Mouse (Mus musculus): ENCODE measurements around the gene Rplp2. TPM values are rescaled to one million over a fixed set of nuclear protein-coding genes. Genes with fewer than 3 reads are reported as not detected.
A peak's percentile ranks its signal among the peaks of the same experiment; 100 is the strongest.

Rplp2 gene
- polyA plus RNA-seq, 1 experiment from 2014 or later, result 1,250 TPM

- peaks cover 9% of the 10 kb centered on the region; the same call in 1 of the 2 replicates for H3K4me1 ChIP-seq (ENCODE audit: control insufficient read depth, insufficient read depth, low read length)
- 0% methylated on average over 56 of the region's 56 CpGs for WGBS
- H3K9me3 ChIP-seq (replicated peaks; ENCODE audit: control insufficient read depth, low read length), result no peaks in the 10 kb centered on the region
- H3K27me3 ChIP-seq (ENCODE audit: control insufficient read depth, insufficient read depth, low read length), result no peaks in the 10 kb centered on the region
- peak within 1 kb of the TSS; percentile 84 for H3K4me3 ChIP-seq (replicated peaks; ENCODE audit: low read length)
- ATAC-seq (ENCODE audit: insufficient read depth, low FRiP score), result peak; percentile 94
- H3K4me2 ChIP-seq (ENCODE audit: low read depth, low read length), result peak within 1 kb of the TSS; percentile 97
- H3K36me3 ChIP-seq (ENCODE audit: control insufficient read depth, insufficient read depth, low read length), result 0 out of 2 replicates have a peak, but pooled peaks cover 3% of the 10 kb centered on the region
- H3K9ac ChIP-seq (ENCODE audit: low read length), result peak within 1 kb of the TSS; percentile 95
- H3K27ac ChIP-seq (ENCODE audit: low read length), result peak within 1 kb of the TSS; percentile 90
Observed at GRCm38 (mm10) chr7:141413809-141414584, 33.2 kb upstream of the Rplp2 start, which contains the start of gene Gatd1. Gatd1 (minus strand) TSS chr7:141414136.

GRCm38 (mm10) chr7:141416144-141416841 is 30.9 kb upstream of the Rplp2 start:
- no peak overlapping the region for H3K27ac ChIP-seq (ENCODE audit: low read length)

GRCm38 (mm10) chr7:141417731-141418681 is 29.2 kb upstream of the Rplp2 start:
- Histone ChIP-seq H3K36me3 (ENCODE audit: control insufficient read depth, insufficient read depth, low read length) (no peaks in the 10 kb centered on the region), H3K4me3 (replicated peaks; ENCODE audit: low read length) (no peak overlapping the region), H3K9ac (ENCODE audit: low read length) (no peak overlapping the region), H3K4me1 (ENCODE audit: control insufficient read depth, insufficient read depth, low read length) (peaks cover 3% of the 10 kb centered on the region; the same call in 1 of the 2 replicates), H3K27ac (ENCODE audit: low read length) (no peak overlapping the region), H3K9me3 (replicated peaks; ENCODE audit: control insufficient read depth, low read length) (no peaks in the 10 kb centered on the region), H3K27me3 (ENCODE audit: control insufficient read depth, insufficient read depth, low read length) (no peaks in the 10 kb centered on the region), H3K4me2 (ENCODE audit: low read depth, low read length) (no peak overlapping the region)
- WGBS, result 68% methylated on average over 8 of the region's 8 CpGs
- ATAC-seq (ENCODE audit: insufficient read depth, low FRiP score), result no peak

More at GRCm38 (mm10) chr7:141416144-141416841, 30.9 kb upstream of the Rplp2 start:
- 77% methylated on average over 6 of the region's 6 CpGs for WGBS
- H3K4me2 ChIP-seq (ENCODE audit: low read depth, low read length), result no peak overlapping the region
- no peaks in the 10 kb centered on the region for H3K9me3 ChIP-seq (replicated peaks; ENCODE audit: control insufficient read depth, low read length)
- H3K9ac ChIP-seq (ENCODE audit: low read length), result no peak overlapping the region
- no peaks in the 10 kb centered on the region for H3K36me3 ChIP-seq (ENCODE audit: control insufficient read depth, insufficient read depth, low read length)
- no peak overlapping the region for H3K4me3 ChIP-seq (replicated peaks; ENCODE audit: low read length)
- ATAC-seq (ENCODE audit: insufficient read depth, low FRiP score), result no peak
- no peaks in the 10 kb centered on the region for H3K27me3 ChIP-seq (ENCODE audit: control insufficient read depth, insufficient read depth, low read length)
- H3K4me1 ChIP-seq (ENCODE audit: control insufficient read depth, insufficient read depth, low read length), result peaks cover 6% of the 10 kb centered on the region; the same call in 1 of the 2 replicates

GRCm38 (mm10) chr7:141418970-141419369 is 28.2 kb upstream of the Rplp2 start:
- no peaks in the 10 kb centered on the region for H3K9me3 ChIP-seq (replicated peaks; ENCODE audit: control insufficient read depth, low read length)
- H3K27ac ChIP-seq (ENCODE audit: low read length), result no peak overlapping the region
- WGBS, result 59% methylated on average over 7 of the region's 7 CpGs
- H3K9ac ChIP-seq (ENCODE audit: low read length), result no peak overlapping the region
- no peaks in the 10 kb centered on the region for H3K4me1 ChIP-seq (ENCODE audit: control insufficient read depth, insufficient read depth, low read length)
- no peak for ATAC-seq (ENCODE audit: insufficient read depth, low FRiP score)
- no peaks in the 10 kb centered on the region for H3K27me3 ChIP-seq (ENCODE audit: control insufficient read depth, insufficient read depth, low read length)
- no peaks in the 10 kb centered on the region for H3K36me3 ChIP-seq (ENCODE audit: control insufficient read depth, insufficient read depth, low read length)
- H3K4me2 ChIP-seq (ENCODE audit: low read depth, low read length), result no peak overlapping the region
- no peak overlapping the region for H3K4me3 ChIP-seq (replicated peaks; ENCODE audit: low read length)

GRCm38 (mm10) chr7:141420030-141420702 is 27.0 kb upstream of the Rplp2 start:
- Histone ChIP-seq H3K4me3 (replicated peaks; ENCODE audit: low read length) (no peak overlapping the region), H3K27me3 (ENCODE audit: control insufficient read depth, insufficient read depth, low read length) (no peaks in the 10 kb centered on the region), H3K9ac (ENCODE audit: low read length) (no peak overlapping the region), H3K4me2 (ENCODE audit: low read depth, low read length) (no peak overlapping the region), H3K4me1 (ENCODE audit: control insufficient read depth, insufficient read depth, low read length) (no peaks in the 10 kb centered on the region), H3K9me3 (replicated peaks; ENCODE audit: control insufficient read depth, low read length) (no peaks in the 10 kb centered on the region), H3K36me3 (ENCODE audit: control insufficient read depth, insufficient read depth, low read length) (no peaks in the 10 kb centered on the region), H3K27ac (ENCODE audit: low read length) (no peak overlapping the region)
- ATAC-seq (ENCODE audit: insufficient read depth, low FRiP score), result no peak
- 65% methylated on average over 9 of the region's 9 CpGs for WGBS

- WGBS, result 58% methylated on average over 4 of the region's 4 CpGs
- H3K27ac ChIP-seq (ENCODE audit: low read length), result no peak overlapping the region
- ATAC-seq (ENCODE audit: insufficient read depth, low FRiP score), result no peak
Observed at GRCm38 (mm10) chr7:141423811-141424210, 23.4 kb upstream of the Rplp2 start.

GRCm38 (mm10) chr7:141426948-141427730 is 20.0 kb upstream of the Rplp2 start:
- H3K9me3 ChIP-seq (replicated peaks; ENCODE audit: control insufficient read depth, low read length), result no peaks in the 10 kb centered on the region
- no peak overlapping the region for H3K9ac ChIP-seq (ENCODE audit: low read length)
- no peak overlapping the region for H3K4me3 ChIP-seq (replicated peaks; ENCODE audit: low read length)
- 80% methylated on average over 12 of the region's 12 CpGs for WGBS
- no peak overlapping the region for H3K27ac ChIP-seq (ENCODE audit: low read length)
- H3K36me3 ChIP-seq (ENCODE audit: control insufficient read depth, insufficient read depth, low read length), result no peaks in the 10 kb centered on the region
- no peak for ATAC-seq (ENCODE audit: insufficient read depth, low FRiP score)
- peaks cover 9% of the 10 kb centered on the region for H3K4me1 ChIP-seq (ENCODE audit: control insufficient read depth, insufficient read depth, low read length)
- H3K4me2 ChIP-seq (ENCODE audit: low read depth, low read length), result no peak overlapping the region
- H3K27me3 ChIP-seq (ENCODE audit: control insufficient read depth, insufficient read depth, low read length), result no peaks in the 10 kb centered on the region

More at GRCm38 (mm10) chr7:141423811-141424210, 23.4 kb upstream of the Rplp2 start:
- Histone ChIP-seq H3K9me3 (replicated peaks; ENCODE audit: control insufficient read depth, low read length) (no peaks in the 10 kb centered on the region), H3K9ac (ENCODE audit: low read length) (no peak overlapping the region), H3K4me1 (ENCODE audit: control insufficient read depth, insufficient read depth, low read length) (no peaks in the 10 kb centered on the region), H3K36me3 (ENCODE audit: control insufficient read depth, insufficient read depth, low read length) (no peaks in the 10 kb centered on the region), H3K4me3 (replicated peaks; ENCODE audit: low read length) (no peak overlapping the region), H3K4me2 (ENCODE audit: low read depth, low read length) (no peak overlapping the region), H3K27me3 (ENCODE audit: control insufficient read depth, insufficient read depth, low read length) (no peaks in the 10 kb centered on the region)

- Histone ChIP-seq H3K36me3 (ENCODE audit: control insufficient read depth, insufficient read depth, low read length) (no peaks in the 10 kb centered on the region), H3K27me3 (ENCODE audit: control insufficient read depth, insufficient read depth, low read length) (no peaks in the 10 kb centered on the region), H3K9ac (ENCODE audit: low read length) (no peak overlapping the region), H3K4me1 (ENCODE audit: control insufficient read depth, insufficient read depth, low read length) (peaks cover 10% of the 10 kb centered on the region), H3K4me2 (ENCODE audit: low read depth, low read length) (0 out of 2 replicates have a peak overlapping the region, but pooled peaks have one; percentile 38), H3K27ac (ENCODE audit: low read length) (no peak overlapping the region), H3K4me3 (replicated peaks; ENCODE audit: low read length) (peak overlapping the region; percentile 9; the same call in 1 of the 2 replicates), H3K9me3 (replicated peaks; ENCODE audit: control insufficient read depth, low read length) (no peaks in the 10 kb centered on the region)
- 41% methylated on average over 5 of the region's 5 CpGs for WGBS
- no peak for ATAC-seq (ENCODE audit: insufficient read depth, low FRiP score)
Observed at GRCm38 (mm10) chr7:141428701-141429100, 18.5 kb upstream of the Rplp2 start.

All from stomach, embryonic 16.5 days (tissue).